Mouse (Mus musculus) hindbrain, embryonic 14.5 days (tissue): ENCODE data around the gene Slc11a2. TPM values are rescaled to one million over a fixed set of nuclear protein-coding genes. Genes with fewer than 3 reads are reported as not detected.

Experiments used
- ATAC-seq: fragments of 200-750 bp; cut with Nextera tagmentation; 2 replicates; pipeline ENCODE4 v1.8.0; 2017; ENCODE audit warnings: moderate number of reproducible peaks, mild to moderate bottlenecking, moderate TSS enrichment, moderate library complexity; ENCODE audit not compliant: low FRiP score
- DNase-seq: peaks from one replicate; pipeline ENCODE4 v3.0.0-alpha.2; 2015; ENCODE audit warnings: low spot score
- H3K27ac ChIP-seq: fragments of 300-500 bp; sonication (generic); 2 replicates; pipeline ENCODE4 v1.5.1; 2014; ENCODE audit warnings: mild to moderate bottlenecking, moderate library complexity
- H3K27me3 ChIP-seq: fragments of 300-500 bp; sonication (generic); 2 replicates; pipeline ENCODE4 v1.6.1; 2014; ENCODE audit warnings: mild to moderate bottlenecking, low read length, mixed read lengths; ENCODE audit not compliant: control insufficient read depth, insufficient read depth
- H3K36me3 ChIP-seq: fragments of 300-500 bp; sonication (generic); replicated peaks from 2 replicates; pipeline ENCODE4 v1.6.1; 2014; ENCODE audit not compliant: control insufficient read depth, insufficient read depth
- H3K4me1 ChIP-seq: fragments of 300-500 bp; sonication (generic); replicated peaks from 2 replicates; pipeline ENCODE4 v1.6.1; 2014; ENCODE audit warnings: antibody characterized with exemption, low read length, mixed read lengths; ENCODE audit not compliant: control insufficient read depth, insufficient read depth
- H3K4me2 ChIP-seq: fragments of 300-500 bp; sonication (generic); replicated peaks from 2 replicates; pipeline ENCODE4 v1.6.1; 2014; ENCODE audit warnings: mild to moderate bottlenecking, moderate library complexity
- H3K4me3 ChIP-seq: fragments of 300-500 bp; sonication (generic); replicated peaks from 2 replicates; pipeline ENCODE4 v1.5.1; 2014; ENCODE audit warnings: mild to moderate bottlenecking, low read length
- H3K9ac ChIP-seq: fragments of 300-500 bp; sonication (generic); 2 replicates; pipeline ENCODE4 v1.6.1; 2014
- H3K9me3 ChIP-seq: fragments of 300-500 bp; sonication (generic); 2 replicates; pipeline ENCODE4 v1.6.1; 2016; ENCODE audit warnings: low read length; ENCODE audit not compliant: control insufficient read depth
- WGBS: fragments of 180-500 bp; shearing (Covaris S2); extraction: QIAGEN DNeasy Blood & Tissue Kit; methylation state at CpG from one replicate; pipeline ENCODE4 v1.1.7; 2014; 5-methylcytosine and 5-hydroxymethylcytosine counted together
- polyA plus RNA-seq: library from polyadenylated mRNA; unstranded; fragments of >200 nt; fragmentation: Nextera tagmentation; extraction: Ambion mirVana; gene quantifications from 2 replicates; pipeline ENCODE4 v1.2.1, GENCODE M21; 2014

The Slc11a2 gene
- polyA plus RNA-seq, result 18.5 and 18.6 TPM in 2 replicates

DNA sequence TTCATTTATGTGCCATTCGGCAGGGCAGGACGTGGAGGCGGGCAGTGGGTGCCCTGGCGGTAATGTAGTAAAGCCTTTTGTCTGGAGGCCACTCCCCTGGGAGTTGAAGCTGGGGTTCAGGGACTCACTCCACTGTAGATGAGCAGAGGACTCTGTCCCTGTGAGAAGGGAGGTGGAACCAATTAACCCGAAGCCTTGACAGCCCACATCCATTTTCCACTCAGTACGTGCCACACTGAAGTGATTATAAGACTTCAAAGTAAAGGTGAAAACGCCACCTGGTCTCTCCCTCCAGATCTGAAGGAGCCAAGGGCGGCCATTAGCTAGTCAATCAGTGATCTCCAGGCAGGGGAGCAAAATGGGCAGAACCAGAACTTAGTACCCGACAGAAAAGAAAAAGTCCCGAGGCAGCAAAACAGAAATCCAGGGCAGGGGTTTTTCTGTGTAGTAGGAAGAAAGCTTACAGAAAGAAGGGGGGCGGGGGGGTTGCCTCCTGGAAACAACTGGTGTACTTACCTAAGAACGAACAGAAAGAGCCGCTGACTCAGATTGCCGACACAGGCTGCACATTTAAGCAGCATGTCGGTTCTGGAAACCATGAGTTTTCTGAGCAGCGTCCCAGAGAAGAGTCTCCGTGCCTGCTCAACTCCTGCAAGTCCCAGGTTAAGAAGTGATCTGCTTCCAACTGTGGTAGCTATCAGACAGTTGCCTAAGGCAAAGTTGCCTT lies at the start of gene Slc11a2:
TSS of gene Slc11a2 (minus strand) at position 677 of the 727 bp plus-strand sequence.
- ATAC-seq (no peak), DNase-seq (peak; percentile 25)
- 32% methylated on average over 17 of the region's 17 CpGs for WGBS
- H3K27me3 ChIP-seq, result peaks cover 25% of the 10 kb centered on the region
- peak within 1 kb of the TSS; percentile 96 for H3K4me2 ChIP-seq
- H3K27ac ChIP-seq, result no peak within 1 kb of the TSS
- peak within 1 kb of the TSS; percentile 98 for H3K4me3 ChIP-seq
- H3K9ac ChIP-seq, result peak within 1 kb of the TSS; percentile 85; the same call in 1 of the 2 replicates
- H3K4me1 ChIP-seq, result peaks cover 26% of the 10 kb centered on the region
- H3K36me3 ChIP-seq, result no peaks in the 10 kb centered on the region
- H3K9me3 ChIP-seq, result no peaks in the 10 kb centered on the region

DNA sequence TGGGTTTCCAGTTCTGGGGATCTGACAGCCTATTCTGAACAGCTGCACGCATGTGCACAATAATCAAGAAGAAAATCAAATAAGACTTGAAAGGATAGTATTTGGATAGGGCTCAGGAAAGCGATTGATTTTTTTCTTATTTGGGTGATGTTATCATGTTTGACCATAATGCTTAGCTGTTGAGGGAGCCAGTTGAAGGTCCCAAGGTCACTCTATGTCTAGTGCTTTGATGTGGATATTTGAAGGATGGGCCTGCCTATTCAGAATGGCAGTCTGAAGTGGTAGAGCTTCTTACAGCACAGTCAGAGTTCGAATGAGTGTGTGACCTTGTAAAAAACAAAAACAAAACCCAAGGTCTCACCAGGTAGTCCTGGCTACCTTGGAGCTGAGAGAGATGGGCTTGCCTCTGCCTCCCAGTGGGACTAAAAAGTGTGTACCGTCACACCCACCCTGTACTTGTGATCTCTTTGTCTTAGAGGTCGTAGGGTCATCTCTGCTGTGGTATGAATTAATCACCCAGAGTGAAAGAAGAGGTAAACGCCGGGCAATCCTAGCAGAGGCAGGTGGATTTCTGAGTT lies 49.1 kb upstream of the Slc11a2 start:
- H3K4me2 ChIP-seq, result no peak overlapping the region
- ATAC-seq (no peak), DNase-seq (no peak)
- no peak overlapping the region for H3K27ac ChIP-seq
- WGBS, result 82% methylated on average over 7 of the region's 7 CpGs
- H3K9ac ChIP-seq, result no peak overlapping the region
- H3K9me3 ChIP-seq, result no peaks in the 10 kb centered on the region
- no peaks in the 10 kb centered on the region for H3K27me3 ChIP-seq
- no peak overlapping the region for H3K4me3 ChIP-seq
- peaks cover 18% of the 10 kb centered on the region for H3K4me1 ChIP-seq
- peaks cover 68% of the 10 kb centered on the region for H3K36me3 ChIP-seq

DNA sequence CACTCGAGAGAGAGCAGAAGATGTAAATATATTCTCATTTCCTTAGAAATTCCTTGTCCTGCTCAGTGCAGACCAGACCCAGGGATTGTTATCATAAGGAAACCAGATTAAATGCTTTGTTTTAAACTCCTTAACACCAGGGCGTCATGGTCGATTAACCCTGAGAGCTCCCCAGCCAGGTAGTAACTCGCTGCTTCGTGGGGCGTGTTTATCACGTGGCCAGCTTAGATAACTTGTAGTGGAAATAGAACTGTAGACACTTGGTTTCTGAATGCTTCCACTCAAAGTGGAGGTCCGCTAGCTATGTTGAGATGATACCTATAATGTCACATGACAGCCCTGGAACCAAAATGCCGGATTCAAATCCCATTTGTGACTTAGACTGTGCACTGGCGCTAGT lies 45.2 kb upstream of the Slc11a2 start:
- Histone ChIP-seq H3K9me3 (no peaks in the 10 kb centered on the region), H3K36me3 (peaks cover 28% of the 10 kb centered on the region), H3K27ac (no peak overlapping the region), H3K27me3 (no peaks in the 10 kb centered on the region), H3K4me2 (peak overlapping the region; percentile 73), H3K9ac (peak overlapping the region; percentile 76), H3K4me1 (peaks cover 26% of the 10 kb centered on the region), H3K4me3 (peak overlapping the region; percentile 59)
- ATAC-seq (no peak), DNase-seq (no peak)
- WGBS, result 68% methylated on average over 10 of the region's 10 CpGs

DNA sequence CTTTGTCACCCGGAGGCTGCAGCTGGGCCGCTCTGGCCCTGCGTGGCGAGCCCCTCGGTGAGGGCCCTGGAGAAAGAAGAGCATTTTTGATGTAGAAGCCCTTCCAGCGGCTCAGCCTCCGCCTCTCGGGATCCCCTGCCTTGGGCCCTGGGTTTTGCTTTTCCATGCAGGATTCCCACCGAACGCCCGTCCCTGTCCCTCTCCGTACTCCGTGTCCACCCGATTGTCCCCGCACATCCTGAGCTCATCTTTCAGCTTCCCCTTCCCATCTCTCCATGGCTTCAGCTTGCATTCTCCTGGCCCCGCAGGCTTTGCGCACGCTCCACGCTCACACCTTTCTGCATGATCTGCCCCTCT lies 44.3 kb upstream of the Slc11a2 start:
- peak overlapping the region; percentile 59 for H3K4me3 ChIP-seq

DNA sequence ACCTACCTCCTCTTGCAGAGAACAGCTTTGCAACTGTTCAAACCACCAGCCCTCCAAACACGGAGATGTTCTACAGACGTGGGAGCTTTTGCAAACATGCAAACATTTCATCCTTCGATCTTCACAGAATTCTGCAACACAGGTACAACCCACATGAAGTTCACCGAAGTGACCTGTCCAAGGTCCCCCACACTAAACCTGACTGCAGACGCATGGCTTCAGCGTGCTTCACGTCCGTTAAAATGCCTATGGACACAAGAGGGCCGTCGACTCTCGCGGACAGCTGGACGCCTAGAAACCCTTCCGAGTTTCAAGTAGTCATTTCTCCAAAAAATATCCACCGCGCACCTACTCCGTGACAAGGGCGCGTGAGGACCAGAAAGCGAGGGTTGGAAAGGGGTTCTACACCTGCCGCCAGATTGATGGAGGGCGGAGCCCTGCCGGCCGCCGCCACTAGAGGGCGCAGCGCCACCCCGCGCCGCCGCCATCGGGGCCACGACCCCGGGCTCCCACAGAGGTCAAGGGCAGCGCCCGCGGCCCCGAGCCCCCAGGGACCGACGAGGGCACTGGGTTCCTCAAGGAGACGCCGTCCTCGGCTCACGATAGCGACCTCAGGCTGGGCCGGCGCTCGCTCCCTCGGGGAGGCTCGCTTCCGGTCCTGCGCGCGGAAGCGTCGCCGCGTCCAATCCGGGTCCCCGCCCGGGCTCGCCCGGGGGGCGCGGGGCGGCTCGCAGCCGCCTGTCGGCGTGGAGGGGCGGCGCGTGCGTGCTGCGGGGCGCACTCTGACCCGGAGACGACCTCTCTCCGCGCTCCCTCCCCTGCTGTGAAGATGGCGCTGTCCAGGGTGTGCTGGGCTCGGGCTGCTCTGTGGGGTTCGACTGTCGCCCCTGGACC lies 43.7 kb upstream of the Slc11a2 start, which contains the start of gene Letmd1:
TSS of gene Letmd1 (plus strand) at position 729 of the 894 bp plus-strand sequence.
- Histone ChIP-seq H3K9ac (peak within 1 kb of the TSS; percentile 76), H3K27me3 (no peaks in the 10 kb centered on the region), H3K27ac (peak within 1 kb of the TSS; percentile 78), H3K36me3 (peaks cover 13% of the 10 kb centered on the region), H3K4me3 (peak within 1 kb of the TSS; percentile 59), H3K9me3 (no peaks in the 10 kb centered on the region), H3K4me2 (peak within 1 kb of the TSS; percentile 73), H3K4me1 (peaks cover 26% of the 10 kb centered on the region)
- peak; percentile 91 for DNase-seq
- WGBS, result 2% methylated on average over 82 of the region's 84 CpGs
- ATAC-seq, result peak; percentile 94

More for the DNA sequence above, 44.3 kb upstream of the Slc11a2 start:
- Histone ChIP-seq H3K9ac (peak overlapping the region; percentile 76), H3K4me2 (peak overlapping the region; percentile 73), H3K4me1 (peaks cover 26% of the 10 kb centered on the region), H3K36me3 (peaks cover 20% of the 10 kb centered on the region), H3K27me3 (no peaks in the 10 kb centered on the region), H3K27ac (peak overlapping the region; percentile 78), H3K9me3 (no peaks in the 10 kb centered on the region)
- 2% methylated on average over 19 of the region's 19 CpGs for whole genome bisulfite sequencing
- DNase-seq (no peak), ATAC-seq (peak; percentile 60; the same call in 1 of the 2 replicates)

DNA sequence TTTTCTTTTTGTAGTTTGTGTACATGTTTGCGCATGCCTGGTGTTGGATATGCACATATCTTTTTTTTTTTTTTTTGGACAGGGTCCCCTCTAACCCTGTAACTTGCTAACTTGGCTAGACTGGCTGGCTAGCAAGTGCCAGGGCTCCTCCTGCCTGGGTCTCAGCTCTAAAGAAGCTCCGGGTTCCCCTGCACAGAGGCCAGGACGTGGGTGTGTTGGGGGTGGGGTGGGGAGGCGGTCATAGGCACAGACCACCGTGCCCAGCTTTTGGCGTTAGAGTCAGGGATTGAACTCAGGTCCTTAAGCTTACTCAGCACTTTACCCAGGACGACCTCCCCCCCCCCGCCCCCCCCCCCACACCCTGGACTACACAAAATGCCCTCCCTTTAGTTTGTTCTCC lies 42.9 kb upstream of the Slc11a2 start:
- WGBS, result 47% methylated on average over 7 of the region's 8 CpGs

DNA sequence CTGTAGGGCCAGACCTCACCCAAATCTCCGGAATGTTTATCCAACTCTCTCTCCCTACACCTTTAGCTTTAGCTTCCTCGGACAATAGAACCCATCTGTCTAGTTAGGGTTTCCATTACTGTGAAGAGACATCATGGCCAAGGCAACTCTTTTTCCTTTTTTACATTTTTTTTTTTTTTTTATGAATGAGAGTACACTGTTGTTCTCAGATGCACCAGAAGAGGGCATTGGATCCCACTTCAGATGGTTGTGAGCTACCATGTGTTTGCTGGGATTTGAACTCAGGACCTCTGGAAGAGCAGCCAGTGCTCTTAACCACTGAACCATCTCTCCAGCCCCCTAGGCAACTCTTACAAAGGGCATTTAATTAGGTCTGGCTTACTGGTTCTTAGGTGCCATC lies 40.6 kb upstream of the Slc11a2 start:
- 75% methylated on average over 2 of the region's 2 CpGs for WGBS
- Histone ChIP-seq H3K27me3 (no peaks in the 10 kb centered on the region), H3K4me1 (peaks cover 19% of the 10 kb centered on the region), H3K9me3 (no peaks in the 10 kb centered on the region), H3K27ac (no peak overlapping the region), H3K36me3 (no peaks in the 10 kb centered on the region), H3K9ac (no peak overlapping the region), H3K4me2 (no peak overlapping the region), H3K4me3 (no peak overlapping the region)
- DNase-seq (no peak), ATAC-seq (no peak)

More for the DNA sequence above, 42.9 kb upstream of the Slc11a2 start:
- Histone ChIP-seq H3K4me3 (peak overlapping the region; percentile 59), H3K9ac (peak overlapping the region; percentile 76), H3K9me3 (no peaks in the 10 kb centered on the region), H3K4me1 (peaks cover 26% of the 10 kb centered on the region), H3K36me3 (peaks cover 5% of the 10 kb centered on the region; the same call in 1 of the 2 replicates), H3K4me2 (peak overlapping the region; percentile 73), H3K27me3 (no peaks in the 10 kb centered on the region), H3K27ac (no peak overlapping the region)
- DNase-seq (no peak), ATAC-seq (no peak)

DNA sequence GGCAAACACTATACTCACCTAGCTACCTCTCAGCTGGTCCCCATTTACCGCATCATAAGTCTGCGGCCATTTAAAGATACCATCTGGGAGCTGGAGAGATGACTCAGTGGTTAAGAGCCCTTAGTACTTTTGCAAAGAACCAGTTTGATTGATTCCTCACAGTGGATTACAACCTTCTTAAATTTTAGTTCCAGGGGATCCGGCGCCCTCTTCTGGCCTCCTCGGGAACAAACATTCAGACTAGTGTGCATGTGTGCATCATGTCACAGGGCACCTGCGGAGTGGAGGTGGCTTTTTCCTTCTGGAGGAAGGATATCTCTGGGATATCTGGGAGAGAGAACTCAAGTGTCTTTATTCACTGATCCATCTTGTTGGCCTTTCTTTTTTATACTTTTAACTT lies 38.8 kb upstream of the Slc11a2 start:
- Histone ChIP-seq H3K36me3 (no peaks in the 10 kb centered on the region), H3K27ac (no peak overlapping the region), H3K9ac (no peak overlapping the region), H3K4me3 (no peak overlapping the region), H3K27me3 (no peaks in the 10 kb centered on the region), H3K4me1 (peaks cover 8% of the 10 kb centered on the region), H3K4me2 (no peak overlapping the region), H3K9me3 (no peaks in the 10 kb centered on the region)
- ATAC-seq, result no peak
- DNase-seq, result peak; percentile 70
- WGBS, result 27% methylated on average over 6 of the region's 6 CpGs

DNA sequence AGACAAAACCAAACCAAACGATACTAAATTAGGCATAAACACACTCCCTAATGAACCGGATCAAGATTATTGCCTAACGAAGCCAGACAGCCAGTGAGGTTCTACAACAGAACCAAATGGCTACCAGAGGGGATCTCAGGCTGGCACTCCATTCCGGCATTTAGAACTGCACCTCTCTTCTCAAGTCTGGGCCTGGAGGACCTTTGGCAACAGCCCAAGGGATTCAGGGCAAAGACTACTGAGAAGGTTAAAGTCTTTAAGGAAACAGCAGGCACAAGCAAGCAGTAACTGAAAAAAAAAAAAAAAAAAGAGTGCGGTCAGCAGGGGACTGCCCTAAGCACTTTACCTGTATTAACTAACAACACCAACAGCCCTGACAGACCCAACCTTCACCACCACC lies 37.2 kb upstream of the Slc11a2 start:
- H3K4me2 ChIP-seq, result no peak overlapping the region
- WGBS, result 75% methylated on average over 5 of the region's 5 CpGs
- no peak overlapping the region for H3K4me3 ChIP-seq
- no peak overlapping the region for H3K27ac ChIP-seq
- no peaks in the 10 kb centered on the region for H3K4me1 ChIP-seq
- H3K9ac ChIP-seq, result no peak overlapping the region
- H3K27me3 ChIP-seq, result no peaks in the 10 kb centered on the region
- DNase-seq (no peak), ATAC-seq (no peak)
- H3K9me3 ChIP-seq, result no peaks in the 10 kb centered on the region
- H3K36me3 ChIP-seq, result no peaks in the 10 kb centered on the region
